ENCODE assay signal across 24 mouse cellular contexts in the genomic region with DNA sequence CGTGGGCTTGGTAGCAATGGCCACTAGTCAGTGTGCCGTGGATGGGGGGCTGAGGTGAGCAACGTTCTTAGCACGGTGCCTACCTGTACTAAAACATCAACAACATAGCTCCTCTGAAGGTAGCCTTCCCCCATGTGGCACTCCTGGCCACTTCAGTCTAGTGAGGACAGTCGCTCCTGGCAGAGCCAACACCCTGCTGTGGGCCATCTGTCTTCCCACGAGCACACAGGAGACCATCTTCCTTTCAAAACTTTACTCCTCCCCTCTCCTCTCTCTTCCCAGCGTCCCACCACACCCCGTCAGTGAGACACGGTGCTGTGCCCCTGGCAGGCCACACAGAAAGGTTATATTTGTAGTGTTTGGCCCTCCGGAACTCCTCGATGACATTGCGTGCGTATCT. TPM values are rescaled to one million over a fixed set of nuclear protein-coding genes. Genes with fewer than 3 reads are reported as not detected.
DNase-seq lines count a peak whose midpoint lies in the region; ATAC-seq and TF ChIP-seq lines count a peak whose summit lies in the region.
"Had no signal": no experiment of that assay in that cellular context is flagged by ENCODE, and none has a peak within 500 bp of the region (broad histone marks: within the 10 kb centered on the region; RNA-seq: fewer than 3 reads in every experiment).

No protein-coding gene starts in this region.

- no peaks in the 10 kb centered on the region for H3K9me3 ChIP-seq in forebrain, embryonic 11.5 days (ENCODE audit: control insufficient read depth, low read length)
- no peaks in the 10 kb centered on the region for H3K9me3 ChIP-seq in forebrain, embryonic 14.5 days (replicated peaks; ENCODE audit: control insufficient read depth, low read length)
- no peaks in the 10 kb centered on the region for H3K9me3 ChIP-seq in midbrain, embryonic 12.5 days
- no peaks in the 10 kb centered on the region for H3K9me3 ChIP-seq in midbrain, postnatal 0 days (ENCODE audit: low read length)
- H3K9me3 ChIP-seq: embryonic facial prominence, embryonic 13.5 days; heart, embryonic 12.5 days; limb, embryonic 12.5 days; liver, embryonic 12.5 days had no signal

- no peak for ATAC-seq in forebrain, embryonic 11.5 days (replicated peaks; ENCODE audit: low FRiP score)
- no peak for ATAC-seq in forebrain, embryonic 14.5 days
- ATAC-seq in midbrain, embryonic 12.5 days (ENCODE audit: low FRiP score, low read depth) = no peak
- ATAC-seq in midbrain, postnatal 0 days (ENCODE audit: low FRiP score) = no peak
- ATAC-seq in megakaryocyte progenitor cell, adult 5-6 weeks (replicated peaks; ENCODE audit: poor library complexity) = no peak
- ATAC-seq: CD4-positive, CD25-positive, alpha-beta regulatory T cell, adult 4 months; inflammation-experienced regulatory T-cells, adult 6 months; liver, embryonic 12.5 days; Patski had no signal

- no peak overlapping the region for H3K4me3 ChIP-seq in forebrain, embryonic 11.5 days (ENCODE audit: low read depth, low read length)
- H3K4me3 ChIP-seq in forebrain, embryonic 14.5 days (ENCODE audit: low read depth, low read length) = no peak overlapping the region
- no peak overlapping the region for H3K4me3 ChIP-seq in midbrain, embryonic 12.5 days
- no peak overlapping the region for H3K4me3 ChIP-seq in midbrain, postnatal 0 days (ENCODE audit: low read depth, low read length)
- H3K4me3 ChIP-seq: embryonic facial prominence, embryonic 13.5 days; gastrocnemius, adult 2 months; heart, embryonic 12.5 days; left cerebral cortex, adult 2 months; limb, embryonic 12.5 days; liver, embryonic 12.5 days; myocyte had no signal

- DNase-seq in forebrain, embryonic 11.5 days (ENCODE audit: low spot score) = no peak
- DNase-seq in forebrain, embryonic 14.5 days (ENCODE audit: low spot score) = no peak
- no peak for DNase-seq in midbrain, postnatal 0 days (ENCODE audit: low spot score)
- DNase-seq in cerebellum, postnatal 10 days = peak; percentile 83 to 87
- no peak for DNase-seq in embryo, embryonic 9.5 days (ENCODE audit: extremely low spot score)
- no peak for DNase-seq in lung, postnatal 25 days (ENCODE audit: low spot score)
- DNase-seq: adrenal gland, postnatal 10 days; gastrocnemius, adult 2 months; kidney, adult 8-10 months; kidney, postnatal 36 days; lung, adult 2 months; lung, postnatal 36 days; thymus, postnatal 36 days had no signal

- no peaks in the 10 kb centered on the region for H3K27me3 ChIP-seq in forebrain, embryonic 11.5 days (ENCODE audit: control insufficient read depth, insufficient read depth, low read length)
- H3K27me3 ChIP-seq in forebrain, embryonic 14.5 days (replicated peaks; ENCODE audit: control insufficient read depth, insufficient read depth, low read length) = no peaks in the 10 kb centered on the region
- peaks cover 5% of the 10 kb centered on the region; the same call in 1 of the 2 replicates for H3K27me3 ChIP-seq in midbrain, embryonic 12.5 days
- no peaks in the 10 kb centered on the region for H3K27me3 ChIP-seq in midbrain, postnatal 0 days (ENCODE audit: insufficient read depth, low read length)
- H3K27me3 ChIP-seq: embryonic facial prominence, embryonic 13.5 days; heart, embryonic 12.5 days; limb, embryonic 12.5 days; liver, embryonic 12.5 days; Patski had no signal

- H3K4me1 ChIP-seq in forebrain, embryonic 11.5 days (replicated peaks; ENCODE audit: control insufficient read depth, insufficient read depth, low read length) = peaks cover 9% of the 10 kb centered on the region; the same call in 1 of the 2 replicates
- H3K4me1 ChIP-seq in forebrain, embryonic 14.5 days (ENCODE audit: control insufficient read depth, insufficient read depth, low read length) = no peaks in the 10 kb centered on the region
- peaks cover 20% of the 10 kb centered on the region; the same call in 1 of the 2 replicates for H3K4me1 ChIP-seq in midbrain, embryonic 12.5 days
- H3K4me1 ChIP-seq in midbrain, postnatal 0 days (ENCODE audit: insufficient read depth, low read length) = no peaks in the 10 kb centered on the region; the same call in 1 of the 2 replicates

- H3K27ac ChIP-seq in forebrain, embryonic 11.5 days (ENCODE audit: low read depth, low read length) = no peak overlapping the region
- no peak overlapping the region for H3K27ac ChIP-seq in forebrain, embryonic 14.5 days (ENCODE audit: low read depth, low read length)
- no peak overlapping the region for H3K27ac ChIP-seq in midbrain, embryonic 12.5 days (replicated peaks)
- H3K27ac ChIP-seq in midbrain, postnatal 0 days (ENCODE audit: low read depth, low read length) = no peak overlapping the region
- H3K27ac ChIP-seq: embryonic facial prominence, embryonic 13.5 days; gastrocnemius, adult 2 months; left cerebral cortex, adult 2 months; limb, embryonic 12.5 days had no signal

- TF ChIP-seq CTCF in midbrain, postnatal 0 days (IDR thresholded peaks at IDR 0.05) = no peak

- no peak overlapping the region for H3K4me2 ChIP-seq in forebrain, embryonic 11.5 days (ENCODE audit: low read depth, low read length, severe bottlenecking)
- H3K4me2 ChIP-seq in forebrain, embryonic 14.5 days (ENCODE audit: low read length) = no peak overlapping the region
- H3K4me2 ChIP-seq in midbrain, embryonic 12.5 days (replicated peaks) = no peak overlapping the region
- no peak overlapping the region for H3K4me2 ChIP-seq in midbrain, postnatal 0 days (ENCODE audit: low read depth, low read length, poor library complexity, severe bottlenecking)
- H3K4me2 ChIP-seq: embryonic facial prominence, embryonic 13.5 days; heart, embryonic 12.5 days; limb, embryonic 12.5 days; liver, embryonic 12.5 days had no signal

- WGBS in forebrain, embryonic 11.5 days = 67% methylated on average over 13 of the region's 13 CpGs
- WGBS in forebrain, embryonic 14.5 days = 67% methylated on average over 13 of the region's 13 CpGs
- WGBS in midbrain, embryonic 12.5 days = 65% methylated on average over 13 of the region's 13 CpGs
- 64% methylated on average over 13 of the region's 13 CpGs for WGBS in midbrain, postnatal 0 days

- H3K9ac ChIP-seq in forebrain, embryonic 11.5 days (ENCODE audit: low read length) = peak overlapping the region; percentile 12; the same call in 1 of the 2 replicates
- no peak overlapping the region for H3K9ac ChIP-seq in forebrain, embryonic 14.5 days (ENCODE audit: low read length)
- H3K9ac ChIP-seq in midbrain, embryonic 12.5 days (replicated peaks) = peak overlapping the region; percentile 43; the same call in 1 of the 2 replicates
- H3K9ac ChIP-seq in midbrain, postnatal 0 days (replicated peaks; ENCODE audit: low read length, poor library complexity, severe bottlenecking) = no peak overlapping the region
- H3K9ac ChIP-seq: embryonic facial prominence, embryonic 13.5 days; heart, embryonic 12.5 days; limb, embryonic 12.5 days; liver, embryonic 12.5 days had no signal

- H3K36me3 ChIP-seq in forebrain, embryonic 11.5 days (ENCODE audit: control insufficient read depth, insufficient read depth, low read length) = no peaks in the 10 kb centered on the region
- no peaks in the 10 kb centered on the region for H3K36me3 ChIP-seq in forebrain, embryonic 14.5 days (ENCODE audit: control insufficient read depth, insufficient read depth, low read length)
- H3K36me3 ChIP-seq in midbrain, embryonic 12.5 days = no peaks in the 10 kb centered on the region
- peaks cover 5% of the 10 kb centered on the region; the same call in 1 of the 2 replicates for H3K36me3 ChIP-seq in midbrain, postnatal 0 days (ENCODE audit: insufficient read depth, low read length)

RNA-seq across cellular contexts. Expression of a gene that starts 37.2 kb away (rescaled TPM):
- 43.1 and 46.0 TPM in 2 replicates for polyA plus RNA-seq in forebrain, embryonic 11.5 days (2014; fragmentation: Nextera tagmentation; extraction: Ambion mirVana)
- polyA plus RNA-seq in forebrain, embryonic 14.5 days (2014; fragmentation: Nextera tagmentation; extraction: Ambion mirVana) = 63.9 and 70.5 TPM in 2 replicates
- polyA plus RNA-seq in midbrain, embryonic 12.5 days (2016; fragmentation: Nextera tagmentation; extraction: Ambion mirVana) = 41.1 and 44.1 TPM in 2 replicates
- 62.3 and 66.3 TPM in 2 replicates for total RNA-seq in midbrain, postnatal 0 days (2014; rRNA removed)
- polyA plus RNA-seq in midbrain, postnatal 0 days (2015; fragmentation: Nextera tagmentation; extraction: Ambion mirVana) = 88.7 and 91.9 TPM in 2 replicates
- 88.9 and 94.8 TPM in 2 replicates for total RNA-seq in megakaryocyte progenitor cell, adult 5-6 weeks (2015)
- 99.6 and 139 TPM in 2 replicates for total RNA-seq in megakaryocyte progenitor cell, adult 5-6 weeks (2017)

Comparison
In these comparisons a context has a peak if more than half of its experiments do, and no peak if none do; other contexts are left out.
1. H3K9ac ChIP-seq: peak in forebrain, embryonic 11.5 days (single experiment) and midbrain, embryonic 12.5 days (single experiment); none in forebrain, embryonic 14.5 days (single experiment) and midbrain, postnatal 0 days (single experiment).
2. DNase-seq: peak in cerebellum, postnatal 10 days (2 of 2); none in forebrain, embryonic 11.5 days (single experiment), forebrain, embryonic 14.5 days (single experiment), midbrain, postnatal 0 days (single experiment), embryo, embryonic 9.5 days (single experiment) and lung, postnatal 25 days (single experiment).